Mouse (Mus musculus) lung, embryonic 15.5 days (tissue): ENCODE data around the gene Dzip1. TPM values are rescaled to one million over a fixed set of nuclear protein-coding genes. Genes with fewer than 3 reads are reported as not detected.
A peak's percentile ranks its signal among the peaks of the same experiment; 100 is the strongest.

ENCODE experiments used
- ATAC-seq: fragments of 200-750 bp; cut with Nextera tagmentation; 2 replicates; pipeline ENCODE4 v1.8.0; 2017; ENCODE audit warnings: moderate number of reproducible peaks, borderline replicate concordance; ENCODE audit not compliant: low FRiP score, low TSS enrichment; ENCODE audit errors: extremely low read depth
- H3K27ac ChIP-seq: fragments of 300-500 bp; sonication (generic); 2 replicates; pipeline ENCODE4 v1.5.1; 2015; ENCODE audit warnings: moderate library complexity, mild to moderate bottlenecking, inconsistent platforms
- H3K27me3 ChIP-seq: fragments of 300-500 bp; sonication (generic); 2 replicates; pipeline ENCODE4 v1.6.1; 2015; ENCODE audit warnings: inconsistent platforms
- H3K36me3 ChIP-seq: fragments of 300-500 bp; sonication (generic); 2 replicates; pipeline ENCODE4 v1.6.1; 2015; ENCODE audit warnings: inconsistent platforms
- H3K4me1 ChIP-seq: fragments of 300-500 bp; sonication (generic); 2 replicates; pipeline ENCODE4 v1.6.1; 2015; ENCODE audit warnings: inconsistent platforms
- H3K4me2 ChIP-seq: fragments of 300-500 bp; sonication (generic); 2 replicates; pipeline ENCODE4 v1.6.1; 2015; ENCODE audit warnings: inconsistent platforms, mild to moderate bottlenecking, moderate library complexity
- H3K4me3 ChIP-seq: fragments of 300-500 bp; sonication (generic); 2 replicates; pipeline ENCODE4 v1.5.1; 2015; ENCODE audit warnings: mild to moderate bottlenecking, inconsistent platforms
- H3K9ac ChIP-seq: fragments of 300-500 bp; sonication (generic); 2 replicates; pipeline ENCODE4 v1.6.1; 2015; ENCODE audit warnings: inconsistent platforms
- H3K9me3 ChIP-seq: fragments of 300-500 bp; sonication (generic); 2 replicates; pipeline ENCODE4 v1.6.1; 2016; ENCODE audit warnings: inconsistent platforms
- WGBS: fragments of 180-500 bp; shearing (Covaris S2); methylation state at CpG from one replicate; pipeline ENCODE4 v1.1.7; 2015; 5-methylcytosine and 5-hydroxymethylcytosine counted together
- polyA plus RNA-seq: library from polyadenylated mRNA; unstranded; fragments of >200 nt; fragmentation: Nextera tagmentation; extraction: Ambion mirVana; gene quantifications from 2 replicates; pipeline ENCODE4 v1.2.1, GENCODE M21; 2015

Dzip1 gene
- 16.7 and 18.2 TPM in 2 replicates for polyA plus RNA-seq

GRCm38 (mm10) chr14:118924673-118925615 is at the start of gene Dzip1:
TSS of gene Dzip1 (minus strand) at chr14:118925460.
- H3K27ac ChIP-seq: peak within 1 kb of the TSS; percentile 88
- peak; percentile 90 for ATAC-seq
- H3K4me1 ChIP-seq: peaks cover 46% of the 10 kb centered on the region
- peak within 1 kb of the TSS; percentile 92 for H3K4me2 ChIP-seq
- no peaks in the 10 kb centered on the region for H3K36me3 ChIP-seq
- peaks cover 8% of the 10 kb centered on the region; the same call in 1 of the 2 replicates for H3K27me3 ChIP-seq
- H3K9me3 ChIP-seq: no peaks in the 10 kb centered on the region
- peak within 1 kb of the TSS; percentile 59 for H3K9ac ChIP-seq
- 1% methylated on average over 55 of the region's 55 CpGs for WGBS
- peak within 1 kb of the TSS; percentile 61 for H3K4me3 ChIP-seq

- Histone ChIP-seq H3K36me3 (peaks cover 85% of the 10 kb centered on the region), H3K9me3 (no peaks in the 10 kb centered on the region), H3K27ac (no peak overlapping the region), H3K9ac (no peak overlapping the region), H3K4me3 (no peak overlapping the region), H3K27me3 (no peaks in the 10 kb centered on the region), H3K4me2 (no peak overlapping the region), H3K4me1 (no peaks in the 10 kb centered on the region)
- no peak for ATAC-seq
- 90% methylated on average over 6 of the region's 6 CpGs for WGBS
These were observed 47.0 kb upstream of the Dzip1 start for GRCm38 (mm10) chr14:118972268-118972667.

- Histone ChIP-seq H3K36me3 (peaks cover 56% of the 10 kb centered on the region), H3K9me3 (no peaks in the 10 kb centered on the region), H3K4me2 (no peak overlapping the region), H3K4me3 (no peak overlapping the region), H3K27me3 (no peaks in the 10 kb centered on the region), H3K9ac (no peak overlapping the region), H3K4me1 (no peaks in the 10 kb centered on the region), H3K27ac (no peak overlapping the region)
- WGBS: 84% methylated on average over 7 of the region's 7 CpGs
- no peak for ATAC-seq
These were observed 42.4 kb upstream of the Dzip1 start for GRCm38 (mm10) chr14:118967646-118968045.

GRCm38 (mm10) chr14:118965356-118966000 is 40.2 kb upstream of the Dzip1 start:
- WGBS: 89% methylated on average over 4 of the region's 4 CpGs
- ATAC-seq: no peak
- peaks cover 53% of the 10 kb centered on the region for H3K36me3 ChIP-seq

GRCm38 (mm10) chr14:118958010-118958409 is 32.8 kb upstream of the Dzip1 start:
- no peak for ATAC-seq
- H3K4me1 ChIP-seq: no peaks in the 10 kb centered on the region
- H3K9ac ChIP-seq: no peak overlapping the region
- no peak overlapping the region for H3K4me3 ChIP-seq
- H3K27me3 ChIP-seq: no peaks in the 10 kb centered on the region
- peaks cover 69% of the 10 kb centered on the region for H3K36me3 ChIP-seq
- no peak overlapping the region for H3K4me2 ChIP-seq
- WGBS: 90% methylated on average over 3 of the region's 3 CpGs
- no peaks in the 10 kb centered on the region for H3K9me3 ChIP-seq
- H3K27ac ChIP-seq: no peak overlapping the region

More at GRCm38 (mm10) chr14:118965356-118966000, 40.2 kb upstream of the Dzip1 start:
- Histone ChIP-seq H3K27me3 (no peaks in the 10 kb centered on the region), H3K4me3 (no peak overlapping the region), H3K4me1 (no peaks in the 10 kb centered on the region), H3K9me3 (no peaks in the 10 kb centered on the region), H3K4me2 (no peak overlapping the region), H3K27ac (no peak overlapping the region), H3K9ac (no peak overlapping the region)

GRCm38 (mm10) chr14:118951912-118952583 is 26.8 kb upstream of the Dzip1 start:
- WGBS: 92% methylated on average over 9 of the region's 9 CpGs

GRCm38 (mm10) chr14:118948841-118949240 is 23.6 kb upstream of the Dzip1 start:
- 80% methylated on average over 1 of the region's 1 CpGs for WGBS
- ATAC-seq: no peak

More at GRCm38 (mm10) chr14:118951912-118952583, 26.8 kb upstream of the Dzip1 start:
- H3K4me1 ChIP-seq: peaks cover 5% of the 10 kb centered on the region
- no peak overlapping the region for H3K9ac ChIP-seq
- H3K4me3 ChIP-seq: no peak overlapping the region
- no peak overlapping the region for H3K4me2 ChIP-seq
- peaks cover 28% of the 10 kb centered on the region for H3K36me3 ChIP-seq
- no peaks in the 10 kb centered on the region for H3K9me3 ChIP-seq
- H3K27me3 ChIP-seq: no peaks in the 10 kb centered on the region
- ATAC-seq: no peak
- H3K27ac ChIP-seq: no peak overlapping the region

GRCm38 (mm10) chr14:118944702-118945101 is 19.4 kb upstream of the Dzip1 start:
- 60% methylated on average over 2 of the region's 2 CpGs for WGBS
- Histone ChIP-seq H3K36me3 (no peaks in the 10 kb centered on the region), H3K4me3 (no peak overlapping the region), H3K4me2 (no peak overlapping the region), H3K4me1 (peaks cover 27% of the 10 kb centered on the region), H3K9ac (no peak overlapping the region), H3K27me3 (no peaks in the 10 kb centered on the region), H3K9me3 (no peaks in the 10 kb centered on the region), H3K27ac (no peak overlapping the region)
- no peak for ATAC-seq

More at GRCm38 (mm10) chr14:118948841-118949240, 23.6 kb upstream of the Dzip1 start:
- Histone ChIP-seq H3K9ac (no peak overlapping the region), H3K36me3 (peaks cover 5% of the 10 kb centered on the region; the same call in 1 of the 2 replicates), H3K27me3 (no peaks in the 10 kb centered on the region), H3K27ac (no peak overlapping the region), H3K4me2 (no peak overlapping the region), H3K9me3 (no peaks in the 10 kb centered on the region), H3K4me1 (peaks cover 5% of the 10 kb centered on the region), H3K4me3 (no peak overlapping the region)

GRCm38 (mm10) chr14:118942076-118942475 is 16.8 kb upstream of the Dzip1 start:
- Histone ChIP-seq H3K27ac (0 out of 2 replicates have a peak overlapping the region, but pooled peaks have one; percentile 21), H3K9ac (no peak overlapping the region)

GRCm38 (mm10) chr14:118940796-118941495 is 15.7 kb upstream of the Dzip1 start:
- Histone ChIP-seq H3K9ac (no peak overlapping the region), H3K27me3 (no peaks in the 10 kb centered on the region), H3K27ac (no peak overlapping the region), H3K9me3 (no peaks in the 10 kb centered on the region), H3K4me2 (no peak overlapping the region), H3K4me3 (no peak overlapping the region), H3K36me3 (no peaks in the 10 kb centered on the region), H3K4me1 (peaks cover 41% of the 10 kb centered on the region)
- WGBS: 68% methylated on average over 4 of the region's 4 CpGs
- ATAC-seq: no peak

More at GRCm38 (mm10) chr14:118942076-118942475, 16.8 kb upstream of the Dzip1 start:
- H3K27me3 ChIP-seq: no peaks in the 10 kb centered on the region
- H3K9me3 ChIP-seq: no peaks in the 10 kb centered on the region
- peaks cover 31% of the 10 kb centered on the region for H3K4me1 ChIP-seq
- ATAC-seq: no peak
- H3K36me3 ChIP-seq: no peaks in the 10 kb centered on the region
- H3K4me3 ChIP-seq: no peak overlapping the region
- 55% methylated on average over 12 of the region's 12 CpGs for WGBS
- H3K4me2 ChIP-seq: no peak overlapping the region

- peak overlapping the region; percentile 56 for H3K4me2 ChIP-seq
- ATAC-seq: no peak
- peak overlapping the region; percentile 99 for H3K9ac ChIP-seq
- H3K27me3 ChIP-seq: no peaks in the 10 kb centered on the region
- H3K4me3 ChIP-seq: peak overlapping the region; percentile 100
- peaks cover 41% of the 10 kb centered on the region for H3K4me1 ChIP-seq
- no peaks in the 10 kb centered on the region for H3K9me3 ChIP-seq
- no peaks in the 10 kb centered on the region for H3K36me3 ChIP-seq
- peak overlapping the region; percentile 94 for H3K27ac ChIP-seq
- WGBS: under 1% methylated on average over 7 of the region's 7 CpGs
These were observed 13.3 kb upstream of the Dzip1 start for GRCm38 (mm10) chr14:118938551-118938950.
